Mouse (Mus musculus) forebrain, embryonic 15.5 days (tissue): Measurements from ENCODE around the gene Sf3b5. TPM values are rescaled to one million over a fixed set of nuclear protein-coding genes. Genes with fewer than 3 reads are reported as not detected.

Experiments used
- ATAC-seq: fragments of 200-750 bp; cut with Nextera tagmentation; replicated peaks from 2 replicates; pipeline ENCODE4 v1.8.0; 2017; ENCODE audit warnings: mild to moderate bottlenecking, moderate TSS enrichment, moderate library complexity
- H3K27ac ChIP-seq: fragments of 300-500 bp; sonication (generic); replicated peaks from 2 replicates; pipeline ENCODE4 v1.5.1; 2015; ENCODE audit warnings: mild to moderate bottlenecking, inconsistent platforms
- H3K27me3 ChIP-seq: fragments of 300-500 bp; sonication (generic); 2 replicates; pipeline ENCODE4 v1.6.1; 2015; ENCODE audit warnings: inconsistent platforms
- H3K36me3 ChIP-seq: fragments of 300-500 bp; sonication (generic); 2 replicates; pipeline ENCODE4 v1.6.1; 2015; ENCODE audit warnings: mild to moderate bottlenecking, inconsistent platforms
- H3K4me1 ChIP-seq: fragments of 300-500 bp; sonication (generic); 2 replicates; pipeline ENCODE4 v1.6.1; 2015; ENCODE audit warnings: inconsistent platforms
- H3K4me2 ChIP-seq: fragments of 300-500 bp; sonication (generic); replicated peaks from 2 replicates; pipeline ENCODE4 v1.6.1; 2015; ENCODE audit warnings: mild to moderate bottlenecking, inconsistent platforms
- H3K4me3 ChIP-seq: fragments of 300-500 bp; sonication (generic); 2 replicates; pipeline ENCODE4 v1.5.1; 2015; ENCODE audit warnings: mild to moderate bottlenecking, inconsistent platforms
- H3K9ac ChIP-seq: fragments of 300-500 bp; sonication (generic); replicated peaks from 2 replicates; pipeline ENCODE4 v1.6.1; 2015; ENCODE audit warnings: mild to moderate bottlenecking, inconsistent platforms
- H3K9me3 ChIP-seq: fragments of 300-500 bp; sonication (generic); 2 replicates; pipeline ENCODE4 v1.6.1; 2016; ENCODE audit warnings: inconsistent platforms
- WGBS: fragments of 180-500 bp; shearing (Covaris S2); methylation state at CpG from one replicate; pipeline ENCODE4 v1.1.7; 2015; ENCODE audit warnings: mixed read lengths; 5-methylcytosine and 5-hydroxymethylcytosine counted together
- polyA plus RNA-seq: library from polyadenylated mRNA; unstranded; fragments of >200 nt; fragmentation: Nextera tagmentation; extraction: Ambion mirVana; gene quantifications from 2 replicates; pipeline ENCODE4 v1.2.1, GENCODE M21; 2015

Gene Sf3b5
- 26.9 and 28.0 TPM in 2 replicates for polyA plus RNA-seq

DNA sequence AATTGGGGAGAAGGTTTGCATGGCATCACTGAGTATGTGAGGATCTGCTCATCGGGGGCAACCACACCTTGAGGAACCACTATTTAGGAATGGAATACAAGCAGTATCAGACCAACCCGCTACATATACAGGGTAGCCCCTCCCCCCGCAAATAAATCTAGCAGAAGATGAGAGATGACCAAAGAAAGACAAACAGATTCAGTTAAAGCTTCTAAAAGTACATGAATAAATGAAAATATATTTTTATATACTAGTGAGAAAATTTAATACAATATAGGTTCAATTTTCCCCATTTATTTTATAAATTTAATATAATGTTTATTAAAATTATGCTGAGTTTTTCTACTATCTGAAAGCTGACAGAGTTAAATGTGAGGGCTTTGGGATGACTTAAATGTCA, at the start of gene Sf3b5:
Gene Sf3b5, plus strand, starts transcription at position 301 of the 400 bp plus-strand sequence.
- Histone ChIP-seq H3K9me3 (no peaks in the 10 kb centered on the region), H3K9ac (no peak within 1 kb of the TSS), H3K27ac (no peak within 1 kb of the TSS), H3K36me3 (no peaks in the 10 kb centered on the region; the same call in 1 of the 2 replicates), H3K4me2 (no peak within 1 kb of the TSS), H3K27me3 (no peaks in the 10 kb centered on the region), H3K4me1 (peaks cover 17% of the 10 kb centered on the region), H3K4me3 (no peak within 1 kb of the TSS)
- no peak for ATAC-seq
- WGBS = 90% methylated on average over 3 of the region's 3 CpGs

DNA sequence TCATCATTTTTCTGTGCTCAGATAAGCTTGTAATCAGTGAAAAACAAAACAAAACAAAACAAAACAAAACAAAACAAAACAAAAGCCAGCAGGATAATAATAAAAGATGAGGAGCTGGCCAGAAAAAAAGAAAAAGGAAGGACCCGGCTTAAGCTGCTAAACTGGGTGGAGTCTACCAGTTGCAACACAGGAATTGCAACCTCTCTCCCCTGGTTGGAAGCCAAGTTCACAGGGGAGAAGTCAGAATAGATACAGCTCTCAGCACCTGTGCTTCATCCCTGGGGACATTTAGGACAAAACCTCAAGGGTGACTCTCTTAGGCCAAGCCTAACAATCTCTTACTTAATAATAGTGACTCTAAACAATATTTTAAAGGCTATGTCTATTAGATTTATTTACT, 49.3 kb upstream of the Sf3b5 start:
- no peak for ATAC-seq
- Histone ChIP-seq H3K9ac (no peak overlapping the region), H3K36me3 (no peaks in the 10 kb centered on the region), H3K4me3 (no peak overlapping the region), H3K4me1 (no peaks in the 10 kb centered on the region), H3K27ac (no peak overlapping the region), H3K4me2 (no peak overlapping the region), H3K27me3 (no peaks in the 10 kb centered on the region), H3K9me3 (no peaks in the 10 kb centered on the region)
- WGBS = 50% methylated on average over 1 of the region's 1 CpGs

DNA sequence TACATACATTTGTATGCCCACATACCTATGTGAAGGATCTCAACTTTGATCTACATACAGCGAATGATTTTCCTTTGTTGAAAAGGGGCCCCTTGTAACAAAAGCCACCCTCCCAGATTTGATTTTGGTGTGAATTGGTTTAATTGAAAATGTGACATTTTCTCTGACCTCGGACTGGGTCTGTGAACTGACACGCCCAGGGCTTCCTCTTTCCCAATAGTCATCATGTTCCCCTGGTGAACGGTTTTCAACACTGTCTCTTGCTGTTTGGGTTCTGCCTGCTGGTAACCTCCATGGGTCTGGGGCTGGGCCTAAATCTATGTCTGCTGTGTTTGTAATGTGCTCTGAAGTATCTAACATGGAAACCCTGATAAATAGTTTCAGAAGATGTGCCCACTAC, 47.9 kb upstream of the Sf3b5 start:
- Histone ChIP-seq H3K4me3 (no peak overlapping the region), H3K4me2 (no peak overlapping the region), H3K9ac (no peak overlapping the region), H3K36me3 (no peaks in the 10 kb centered on the region), H3K27me3 (no peaks in the 10 kb centered on the region), H3K4me1 (no peaks in the 10 kb centered on the region), H3K27ac (no peak overlapping the region), H3K9me3 (no peaks in the 10 kb centered on the region)
- ATAC-seq = no peak
- WGBS = 86% methylated on average over 4 of the region's 4 CpGs

DNA sequence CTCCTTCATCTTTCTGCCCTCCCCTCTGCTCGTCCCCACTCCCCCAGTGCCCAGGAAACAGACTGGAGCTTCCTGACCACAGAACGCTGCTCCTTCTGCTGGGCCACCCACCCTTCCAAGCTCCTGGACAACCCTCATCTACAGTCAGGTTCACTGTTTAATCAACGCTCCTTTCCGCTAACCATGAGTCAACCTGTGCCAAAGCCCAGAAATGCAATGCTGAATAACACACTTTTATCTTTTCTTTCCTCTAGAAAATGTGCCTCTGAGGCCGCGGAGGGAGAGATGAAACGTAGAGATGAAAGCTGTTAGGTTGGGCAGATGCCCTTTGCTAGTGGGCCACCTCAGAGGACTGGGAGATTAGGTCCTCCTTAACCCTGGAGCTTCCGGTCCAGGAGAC, 43.6 kb upstream of the Sf3b5 start:
- ATAC-seq = no peak
- 84% methylated on average over 8 of the region's 8 CpGs for WGBS
- H3K27ac ChIP-seq = no peak overlapping the region
- no peaks in the 10 kb centered on the region for H3K9me3 ChIP-seq
- H3K27me3 ChIP-seq = no peaks in the 10 kb centered on the region
- no peaks in the 10 kb centered on the region for H3K36me3 ChIP-seq
- H3K4me2 ChIP-seq = no peak overlapping the region
- no peak overlapping the region for H3K9ac ChIP-seq
- H3K4me3 ChIP-seq = no peak overlapping the region
- peaks cover 9% of the 10 kb centered on the region for H3K4me1 ChIP-seq

GRCm38 (mm10) chr10:12962238-12962637, 42.9 kb upstream of the Sf3b5 start:
- no peak for ATAC-seq
- no peaks in the 10 kb centered on the region for H3K27me3 ChIP-seq
- H3K36me3 ChIP-seq = no peaks in the 10 kb centered on the region
- H3K4me2 ChIP-seq = no peak overlapping the region
- no peaks in the 10 kb centered on the region for H3K9me3 ChIP-seq
- no peak overlapping the region for H3K9ac ChIP-seq
- H3K27ac ChIP-seq = no peak overlapping the region
- peaks cover 9% of the 10 kb centered on the region for H3K4me1 ChIP-seq
- no peak overlapping the region for H3K4me3 ChIP-seq

GRCm38 (mm10) chr10:12963362-12964147, 41.6 kb upstream of the Sf3b5 start:
- WGBS = 6% methylated on average over 29 of the region's 29 CpGs
- no peaks in the 10 kb centered on the region for H3K27me3 ChIP-seq
- H3K36me3 ChIP-seq = no peaks in the 10 kb centered on the region
- peak overlapping the region; percentile 82 for H3K4me2 ChIP-seq
- peaks cover 9% of the 10 kb centered on the region for H3K4me1 ChIP-seq
- H3K4me3 ChIP-seq = peak overlapping the region; percentile 61
- no peak overlapping the region for H3K27ac ChIP-seq
- no peaks in the 10 kb centered on the region for H3K9me3 ChIP-seq
- peak overlapping the region; percentile 56 for H3K9ac ChIP-seq
- no peak for ATAC-seq

DNA sequence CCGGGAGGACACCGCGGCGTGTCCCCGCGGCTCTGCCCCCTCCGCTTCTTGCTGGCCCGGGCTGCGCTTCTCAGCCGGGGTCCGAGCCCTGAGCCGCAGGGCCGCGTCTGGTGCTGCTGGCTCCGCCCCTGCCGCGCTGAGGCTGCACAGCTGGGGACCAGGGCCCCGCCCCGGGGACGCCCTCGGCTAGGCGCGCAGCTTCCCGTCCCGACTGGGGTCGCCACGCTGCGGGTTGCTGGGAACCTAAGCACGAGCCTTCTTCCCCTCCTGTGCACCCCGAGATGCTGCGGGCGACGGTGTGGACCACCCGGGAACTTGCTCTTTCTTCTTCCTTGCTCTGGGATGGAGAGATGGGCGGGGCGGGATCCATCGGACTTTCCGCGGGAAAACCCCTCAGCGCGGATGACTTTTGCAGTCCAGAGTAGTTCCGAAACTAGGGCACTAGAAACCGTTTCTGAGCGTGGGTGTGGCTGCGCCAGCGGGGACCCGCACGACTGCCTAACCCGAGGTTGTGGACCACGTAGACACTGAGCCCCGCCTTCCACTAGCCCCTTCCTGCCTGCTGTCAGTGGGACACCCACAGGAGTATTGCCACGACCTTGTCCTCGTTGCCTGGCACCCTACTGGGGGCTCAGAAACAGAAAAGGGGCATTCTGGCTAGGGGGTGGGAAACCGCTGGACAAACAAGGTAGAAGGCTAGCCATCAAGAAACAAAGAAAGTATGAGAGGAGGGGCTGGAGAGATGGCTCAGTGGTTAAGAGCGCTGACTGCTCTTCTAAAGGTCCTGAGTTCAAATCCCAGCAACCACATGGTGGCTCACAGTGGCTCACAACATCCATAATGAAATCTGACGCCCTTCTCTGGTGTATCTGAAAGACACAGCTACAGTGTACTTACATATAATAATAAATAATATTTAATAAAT, 40.7 kb upstream of the Sf3b5 start, which contains the start of gene Stx11:
Gene Stx11, minus strand, starts transcription at position 148 of the 925 bp plus-strand sequence.
- Histone ChIP-seq H3K9me3 (no peaks in the 10 kb centered on the region), H3K9ac (peak within 1 kb of the TSS; percentile 56), H3K27me3 (no peaks in the 10 kb centered on the region), H3K4me3 (peak within 1 kb of the TSS; percentile 61), H3K4me1 (peaks cover 9% of the 10 kb centered on the region), H3K36me3 (no peaks in the 10 kb centered on the region), H3K27ac (no peak within 1 kb of the TSS), H3K4me2 (peak within 1 kb of the TSS; percentile 82)
- peak; percentile 85 for ATAC-seq
- 3% methylated on average over 56 of the region's 56 CpGs for WGBS

- Histone ChIP-seq H3K9me3 (no peaks in the 10 kb centered on the region), H3K27me3 (no peaks in the 10 kb centered on the region), H3K36me3 (no peaks in the 10 kb centered on the region), H3K27ac (no peak overlapping the region), H3K4me2 (no peak overlapping the region), H3K4me1 (peaks cover 9% of the 10 kb centered on the region), H3K4me3 (no peak overlapping the region), H3K9ac (no peak overlapping the region)
- WGBS = 85% methylated on average over 5 of the region's 5 CpGs
- ATAC-seq = no peak
Measured at GRCm38 (mm10) chr10:12965669-12966180, 39.4 kb upstream of the Sf3b5 start.

DNA sequence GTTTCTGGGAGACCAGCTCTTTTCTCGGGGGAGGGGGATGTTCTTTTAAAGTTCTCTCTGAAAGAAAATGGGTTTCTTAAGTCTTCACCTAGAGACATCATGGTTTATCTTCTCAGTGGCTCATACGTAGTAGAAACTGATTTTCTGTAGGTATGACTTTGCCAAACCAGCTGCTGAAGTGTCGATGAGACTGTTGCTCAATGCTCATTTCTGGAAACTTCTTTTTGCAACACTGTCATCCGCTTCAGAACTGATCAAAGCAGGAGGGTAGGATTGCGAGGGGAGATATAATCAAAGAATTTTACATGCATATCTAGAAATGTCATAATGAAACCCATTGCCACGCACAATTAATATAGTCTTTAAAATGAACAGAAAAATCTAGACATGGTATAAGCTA, 30.6 kb upstream of the Sf3b5 start:
- no peaks in the 10 kb centered on the region for H3K27me3 ChIP-seq
- H3K9me3 ChIP-seq = no peaks in the 10 kb centered on the region
- H3K27ac ChIP-seq = no peak overlapping the region
- no peak overlapping the region for H3K9ac ChIP-seq
- 94% methylated on average over 6 of the region's 6 CpGs for WGBS
- H3K4me3 ChIP-seq = no peak overlapping the region
- no peak overlapping the region for H3K4me2 ChIP-seq
- ATAC-seq = no peak
- H3K36me3 ChIP-seq = no peaks in the 10 kb centered on the region
- H3K4me1 ChIP-seq = no peaks in the 10 kb centered on the region

DNA sequence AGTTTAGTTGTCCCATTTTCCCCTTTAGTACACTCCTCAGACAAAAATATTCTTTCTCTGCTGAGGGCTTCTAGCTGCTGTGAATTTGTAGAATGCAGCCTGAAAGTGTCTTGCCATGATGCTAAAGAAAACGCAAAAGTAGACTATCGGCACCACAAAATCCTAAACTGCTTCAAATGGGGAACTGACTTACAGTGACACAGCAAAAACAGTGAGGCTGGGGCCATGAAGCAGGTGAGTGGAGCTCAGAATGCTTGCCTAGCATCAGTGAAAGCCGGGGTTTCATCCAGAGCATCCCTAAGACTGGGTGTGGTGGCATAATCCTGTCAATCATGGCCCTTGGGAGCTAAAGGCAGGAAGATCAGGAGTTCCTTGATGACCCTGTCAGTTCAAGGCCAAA, 29.7 kb upstream of the Sf3b5 start:
- H3K4me2 ChIP-seq = no peak overlapping the region
- no peak overlapping the region for H3K9ac ChIP-seq
- H3K9me3 ChIP-seq = no peaks in the 10 kb centered on the region
- no peaks in the 10 kb centered on the region for H3K4me1 ChIP-seq
- no peaks in the 10 kb centered on the region for H3K27me3 ChIP-seq
- H3K36me3 ChIP-seq = no peaks in the 10 kb centered on the region
- no peak overlapping the region for H3K27ac ChIP-seq
- 92% methylated on average over 3 of the region's 3 CpGs for WGBS
- ATAC-seq = no peak
- no peak overlapping the region for H3K4me3 ChIP-seq

GRCm38 (mm10) chr10:12975957-12976356, 29.2 kb upstream of the Sf3b5 start:
- Histone ChIP-seq H3K4me2 (no peak overlapping the region), H3K27me3 (no peaks in the 10 kb centered on the region), H3K9ac (no peak overlapping the region), H3K4me1 (no peaks in the 10 kb centered on the region), H3K36me3 (no peaks in the 10 kb centered on the region), H3K4me3 (no peak overlapping the region), H3K27ac (no peak overlapping the region), H3K9me3 (no peaks in the 10 kb centered on the region)
- WGBS = 90% methylated on average over 7 of the region's 7 CpGs
- ATAC-seq = no peak

GRCm38 (mm10) chr10:12976552-12976951, 28.6 kb upstream of the Sf3b5 start:
- H3K27ac ChIP-seq = no peak overlapping the region
- ATAC-seq = no peak
- H3K27me3 ChIP-seq = no peaks in the 10 kb centered on the region
- no peak overlapping the region for H3K9ac ChIP-seq
- no peaks in the 10 kb centered on the region for H3K9me3 ChIP-seq
- no peaks in the 10 kb centered on the region for H3K36me3 ChIP-seq
- H3K4me1 ChIP-seq = no peaks in the 10 kb centered on the region
- H3K4me3 ChIP-seq = no peak overlapping the region
- no peak overlapping the region for H3K4me2 ChIP-seq
- WGBS = 93% methylated on average over 7 of the region's 7 CpGs
